Mouse (Mus musculus) kidney, embryonic 14.5 days (tissue): Measurements from ENCODE around the gene Gstm5. TPM values are rescaled to one million over a fixed set of nuclear protein-coding genes. Genes with fewer than 3 reads are reported as not detected.
"Not testable (repeated sequence)": the region's sequence is repeated elsewhere in the genome, so short reads cannot be mapped to it uniquely, and the experiment has no call there.

Experiments
- ATAC-seq: fragments of 200-750 bp; cut with Nextera tagmentation; 2 replicates; pipeline ENCODE4 v1.8.0; 2017; ENCODE audit warnings: moderate number of reproducible peaks, mild to moderate bottlenecking, moderate TSS enrichment, moderate library complexity; ENCODE audit not compliant: low FRiP score, low TSS enrichment
- H3K27ac ChIP-seq: fragments of 300-500 bp; sonication (generic); 2 replicates; pipeline ENCODE4 v1.5.1; 2014; ENCODE audit warnings: low read depth, mild to moderate bottlenecking, low read length, moderate library complexity, mixed read lengths
- H3K27me3 ChIP-seq: fragments of 300-500 bp; sonication (generic); 2 replicates; pipeline ENCODE4 v1.6.1; 2014; ENCODE audit warnings: mild to moderate bottlenecking, low read length; ENCODE audit not compliant: control insufficient read depth, insufficient read depth
- H3K36me3 ChIP-seq: fragments of 300-500 bp; sonication (generic); 2 replicates; pipeline ENCODE4 v1.6.1; 2014; ENCODE audit warnings: low read length, mixed read lengths; ENCODE audit not compliant: control insufficient read depth, insufficient read depth
- H3K4me1 ChIP-seq: fragments of 300-500 bp; sonication (generic); 2 replicates; pipeline ENCODE4 v1.6.1; 2014; ENCODE audit warnings: low read length, mixed read lengths; ENCODE audit not compliant: control insufficient read depth, insufficient read depth
- H3K4me2 ChIP-seq: fragments of 300-500 bp; sonication (generic); replicated peaks from 2 replicates; pipeline ENCODE4 v1.6.1; 2014; ENCODE audit warnings: low read depth, mild to moderate bottlenecking, low read length
- H3K4me3 ChIP-seq: fragments of 300-500 bp; sonication (generic); 2 replicates; pipeline ENCODE4 v1.5.1; 2014; ENCODE audit warnings: mild to moderate bottlenecking, low read length
- H3K9ac ChIP-seq: fragments of 300-500 bp; sonication (generic); 2 replicates; pipeline ENCODE4 v1.6.1; 2014; ENCODE audit warnings: low read depth, mild to moderate bottlenecking, low read length, moderate library complexity
- H3K9me3 ChIP-seq: fragments of 300-500 bp; sonication (generic); 2 replicates; pipeline ENCODE4 v1.6.1; 2016; ENCODE audit warnings: low read length; ENCODE audit not compliant: control insufficient read depth
- WGBS: fragments of 180-500 bp; shearing (Covaris S2); extraction: QIAGEN DNeasy Blood & Tissue Kit; methylation state at CpG from one replicate; pipeline ENCODE4 v1.1.7; 2014; 5-methylcytosine and 5-hydroxymethylcytosine counted together
- polyA plus RNA-seq: library from polyadenylated mRNA; unstranded; fragments of >200 nt; fragmentation: Nextera tagmentation; extraction: Ambion mirVana; gene quantifications from 2 replicates; pipeline ENCODE4 v1.2.1, GENCODE M21; 2014

The Gstm5 gene
- polyA plus RNA-seq, 1 experiment from 2014 or later: 174 TPM

GRCm38 (mm10) chr3:107853232-107854181 lies 42.1 kb upstream of the Gstm5 start:
- no peak overlapping the region for H3K27ac ChIP-seq
- no peak for ATAC-seq
- H3K4me2 ChIP-seq: no peak overlapping the region
- no peaks in the 10 kb centered on the region for H3K9me3 ChIP-seq
- H3K27me3 ChIP-seq: peaks cover 3% of the 10 kb centered on the region; the same call in 1 of the 2 replicates
- H3K9ac ChIP-seq: no peak overlapping the region
- H3K36me3 ChIP-seq: no peaks in the 10 kb centered on the region
- 83% methylated on average over 17 of the region's 17 CpGs for WGBS
- H3K4me3 ChIP-seq: no peak overlapping the region
- H3K4me1 ChIP-seq: peaks cover 15% of the 10 kb centered on the region; the same call in 1 of the 2 replicates

GRCm38 (mm10) chr3:107855368-107855767 lies 40.3 kb upstream of the Gstm5 start:
- ATAC-seq: no peak
- 43% methylated on average over 13 of the region's 13 CpGs for WGBS

GRCm38 (mm10) chr3:107857646-107858045 lies 38.0 kb upstream of the Gstm5 start:
- H3K36me3 ChIP-seq: no peaks in the 10 kb centered on the region
- no peak overlapping the region for H3K27ac ChIP-seq
- no peak overlapping the region for H3K4me3 ChIP-seq
- 59% methylated on average over 6 of the region's 6 CpGs for WGBS
- H3K4me1 ChIP-seq: no peaks in the 10 kb centered on the region
- H3K4me2 ChIP-seq: no peak overlapping the region
- H3K27me3 ChIP-seq: peaks cover 3% of the 10 kb centered on the region; the same call in 1 of the 2 replicates
- H3K9ac ChIP-seq: no peak overlapping the region
- no peak for ATAC-seq
- H3K9me3 ChIP-seq: no peaks in the 10 kb centered on the region

More at GRCm38 (mm10) chr3:107855368-107855767, 40.3 kb upstream of the Gstm5 start:
- no peak overlapping the region for H3K27ac ChIP-seq
- no peaks in the 10 kb centered on the region for H3K36me3 ChIP-seq
- no peaks in the 10 kb centered on the region for H3K9me3 ChIP-seq
- no peak overlapping the region for H3K4me3 ChIP-seq
- H3K4me2 ChIP-seq: no peak overlapping the region
- peaks cover 6% of the 10 kb centered on the region; the same call in 1 of the 2 replicates for H3K4me1 ChIP-seq
- H3K27me3 ChIP-seq: peaks cover 3% of the 10 kb centered on the region; the same call in 1 of the 2 replicates
- no peak overlapping the region for H3K9ac ChIP-seq

GRCm38 (mm10) chr3:107861483-107861882 lies 34.1 kb upstream of the Gstm5 start:
- H3K27me3 ChIP-seq, H3K36me3 ChIP-seq: not testable (repeated sequence)

GRCm38 (mm10) chr3:107862471-107862870 lies 33.1 kb upstream of the Gstm5 start:
- 78% methylated on average over 2 of the region's 2 CpGs for WGBS
- H3K36me3 ChIP-seq: no peaks in the 10 kb centered on the region
- no peaks in the 10 kb centered on the region for H3K4me1 ChIP-seq
- H3K4me2 ChIP-seq: no peak overlapping the region
- no peaks in the 10 kb centered on the region for H3K9me3 ChIP-seq
- H3K27ac ChIP-seq: no peak overlapping the region
- no peak overlapping the region for H3K9ac ChIP-seq
- no peaks in the 10 kb centered on the region for H3K27me3 ChIP-seq
- no peak overlapping the region for H3K4me3 ChIP-seq
- no peak for ATAC-seq

More at GRCm38 (mm10) chr3:107861483-107861882, 34.1 kb upstream of the Gstm5 start:
- not testable (repeated sequence) for H3K4me1 ChIP-seq, H3K4me3 ChIP-seq, ATAC-seq, H3K9ac ChIP-seq, H3K9me3 ChIP-seq, H3K4me2 ChIP-seq, H3K27ac ChIP-seq
- WGBS: 82% methylated on average over 5 of the region's 5 CpGs

- H3K4me3 ChIP-seq: no peak overlapping the region
Measured at GRCm38 (mm10) chr3:107863471-107863870, 32.1 kb upstream of the Gstm5 start.

GRCm38 (mm10) chr3:107863898-107864603 lies 31.6 kb upstream of the Gstm5 start:
- Histone ChIP-seq H3K4me2 (no peak overlapping the region), H3K27me3 (no peaks in the 10 kb centered on the region), H3K4me3 (no peak overlapping the region), H3K9ac (no peak overlapping the region), H3K36me3 (no peaks in the 10 kb centered on the region), H3K27ac (no peak overlapping the region), H3K9me3 (no peaks in the 10 kb centered on the region), H3K4me1 (0 out of 2 replicates have a peak, but pooled peaks cover 2% of the 10 kb centered on the region)
- ATAC-seq: peak; percentile 63
- WGBS: 11% methylated on average over 2 of the region's 2 CpGs

More at GRCm38 (mm10) chr3:107863471-107863870, 32.1 kb upstream of the Gstm5 start:
- 78% methylated on average over 5 of the region's 5 CpGs for WGBS
- Histone ChIP-seq H3K27ac (no peak overlapping the region), H3K27me3 (no peaks in the 10 kb centered on the region), H3K9ac (no peak overlapping the region), H3K4me1 (no peaks in the 10 kb centered on the region), H3K4me2 (no peak overlapping the region), H3K36me3 (no peaks in the 10 kb centered on the region), H3K9me3 (no peaks in the 10 kb centered on the region)
- ATAC-seq: no peak

- H3K4me1 ChIP-seq: 0 out of 2 replicates have a peak, but pooled peaks cover 3% of the 10 kb centered on the region
- ATAC-seq: no peak
- no peak overlapping the region for H3K4me3 ChIP-seq
- H3K36me3 ChIP-seq: no peaks in the 10 kb centered on the region
- no peaks in the 10 kb centered on the region for H3K9me3 ChIP-seq
- H3K9ac ChIP-seq: no peak overlapping the region
- 66% methylated on average over 10 of the region's 10 CpGs for whole genome bisulfite sequencing
- no peaks in the 10 kb centered on the region for H3K27me3 ChIP-seq
- no peak overlapping the region for H3K4me2 ChIP-seq
- H3K27ac ChIP-seq: no peak overlapping the region
Measured at GRCm38 (mm10) chr3:107865364-107866091, 30.1 kb upstream of the Gstm5 start.
